Mouse (Mus musculus): ENCODE measurements around the gene Duoxa2.

GRCm38 (mm10) chr2:122325361-122325760, 26.7 kb downstream of the Duoxa2 start:
- no peak for TF ChIP-seq GATA1 (IDR thresholded peaks at IDR 0.05; ENCODE audit: borderline replicate concordance, low read length)
- TF ChIP-seq FLI1 (IDR thresholded peaks at IDR 0.05; ENCODE audit: low read length): no peak

Data from megakaryocyte, embryonic 14.5 days (primary cell).